Mouse (Mus musculus): ENCODE measurements around the gene Otulin. TPM values are rescaled to one million over a fixed set of nuclear protein-coding genes. Genes with fewer than 3 reads are reported as not detected.

The Otulin gene
- polyA plus RNA-seq, 1 experiment from 2014 or later = 33.5 TPM

DNA sequence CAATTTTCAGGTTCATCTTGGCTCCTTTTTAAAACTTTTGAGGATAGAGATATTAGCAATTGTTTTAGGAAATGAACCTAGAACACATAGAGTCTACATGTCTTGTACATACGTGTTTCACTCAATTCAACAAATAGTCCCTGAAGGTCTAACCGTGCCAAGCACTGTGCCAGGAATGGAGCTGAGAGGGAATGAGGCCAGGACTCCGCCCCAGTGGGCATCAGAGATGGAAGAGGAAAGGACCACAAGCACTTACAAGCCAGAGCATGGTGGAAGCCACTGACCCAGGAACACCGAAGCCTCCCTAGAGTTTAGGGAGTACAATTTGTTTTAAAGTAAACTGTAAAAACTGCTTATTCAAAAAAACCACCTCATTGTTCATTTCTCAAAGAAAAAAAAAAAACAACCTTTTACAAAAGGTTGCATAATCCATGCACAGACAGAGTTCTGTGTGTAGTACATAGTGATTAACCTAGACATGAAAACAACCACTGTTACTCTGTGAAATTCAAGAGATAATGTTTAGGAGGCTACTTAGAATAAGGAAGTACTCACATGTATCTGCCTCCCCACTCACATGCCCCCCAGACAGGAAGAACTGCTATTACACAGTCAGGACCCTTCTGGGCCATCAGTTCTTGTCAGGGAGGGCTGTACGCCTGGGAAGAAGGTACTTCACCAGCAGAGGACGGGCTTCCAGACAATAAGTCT is 9.9 kb downstream of the Otulin start:
- Histone ChIP-seq H3K36me3 (replicated peaks) (peaks cover 89% of the 10 kb centered on the region), H3K4me1 (no peaks in the 10 kb centered on the region), H3K27me3 (ENCODE audit: poor library complexity, severe bottlenecking) (no peaks in the 10 kb centered on the region), H3K9me3 (no peaks in the 10 kb centered on the region), H3K4me3 (no peak overlapping the region), H3K27ac (no peak overlapping the region)
- WGBS = 91% methylated on average over 6 of the region's 6 CpGs
- DNase-seq (ENCODE audit: extremely low spot score, low spot score) = no peak

GRCm38 (mm10) chr15:27619683-27620082 is 10.8 kb downstream of the Otulin start:
- no peak for DNase-seq (ENCODE audit: extremely low spot score, low spot score)
- WGBS = 87% methylated on average over 3 of the region's 3 CpGs
- Histone ChIP-seq H3K9me3 (no peaks in the 10 kb centered on the region), H3K4me1 (no peaks in the 10 kb centered on the region), H3K27me3 (ENCODE audit: poor library complexity, severe bottlenecking) (no peaks in the 10 kb centered on the region), H3K4me3 (no peak overlapping the region), H3K36me3 (replicated peaks) (peaks cover 89% of the 10 kb centered on the region), H3K27ac (no peak overlapping the region)

- Histone ChIP-seq H3K27ac (no peak overlapping the region), H3K4me1 (no peaks in the 10 kb centered on the region), H3K9me3 (no peaks in the 10 kb centered on the region), H3K36me3 (replicated peaks) (peaks cover 91% of the 10 kb centered on the region), H3K4me3 (no peak overlapping the region), H3K27me3 (ENCODE audit: poor library complexity, severe bottlenecking) (no peaks in the 10 kb centered on the region)
- no peak for DNase-seq (ENCODE audit: extremely low spot score, low spot score)
- 87% methylated on average over 6 of the region's 6 CpGs for WGBS
Measured at GRCm38 (mm10) chr15:27618778-27619533, 11.5 kb downstream of the Otulin start.

DNA sequence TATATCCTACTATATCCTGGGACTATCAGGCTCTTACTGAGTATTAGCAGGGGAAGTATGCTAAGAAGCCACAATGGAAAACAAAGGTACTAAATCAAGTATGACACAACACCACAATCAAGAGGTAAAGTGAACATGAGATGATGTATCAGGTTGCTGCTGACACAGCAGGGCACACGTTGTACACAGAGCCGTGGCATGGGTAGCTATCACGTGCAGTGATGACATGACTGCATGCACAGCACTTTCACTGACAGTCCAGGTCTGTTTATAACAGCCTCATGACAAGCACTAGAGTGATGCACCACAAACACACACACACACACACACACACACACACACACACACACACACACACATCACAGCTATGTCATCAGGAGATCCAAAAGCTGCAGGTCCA is 13.3 kb downstream of the Otulin start:
- Histone ChIP-seq H3K36me3 (replicated peaks) (peaks cover 75% of the 10 kb centered on the region), H3K4me3 (no peak overlapping the region), H3K27ac (no peak overlapping the region), H3K27me3 (ENCODE audit: poor library complexity, severe bottlenecking) (no peaks in the 10 kb centered on the region), H3K4me1 (no peaks in the 10 kb centered on the region), H3K9me3 (no peaks in the 10 kb centered on the region)
- WGBS = 93% methylated on average over 3 of the region's 3 CpGs
- no peak for DNase-seq (ENCODE audit: extremely low spot score, low spot score)

DNA sequence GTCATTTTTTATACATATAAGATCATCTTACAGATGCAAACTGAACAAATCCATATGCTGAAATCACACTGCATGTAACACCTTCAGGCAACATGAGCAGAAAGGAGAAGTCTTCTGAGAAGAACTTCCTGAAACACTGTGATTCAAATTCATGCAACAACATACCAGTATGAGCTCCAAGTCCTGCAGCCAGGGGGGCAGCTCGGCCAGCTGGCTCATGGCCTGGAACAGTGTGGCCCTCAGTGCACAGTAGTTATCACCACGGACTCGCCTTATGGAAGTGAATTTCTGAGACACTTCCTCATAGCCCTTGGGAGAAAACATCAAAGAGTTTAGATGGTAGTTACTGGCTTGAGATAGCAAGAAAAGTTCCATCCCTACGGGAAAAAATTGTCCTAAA is 14.3 kb downstream of the Otulin start:
- no peak for DNase-seq (ENCODE audit: extremely low spot score, low spot score)
- H3K36me3 ChIP-seq (replicated peaks) = peaks cover 78% of the 10 kb centered on the region
- H3K27me3 ChIP-seq (ENCODE audit: poor library complexity, severe bottlenecking) = no peaks in the 10 kb centered on the region
- WGBS = 86% methylated on average over 4 of the region's 4 CpGs
- no peaks in the 10 kb centered on the region for H3K4me1 ChIP-seq
- H3K9me3 ChIP-seq = no peaks in the 10 kb centered on the region
- H3K27ac ChIP-seq = no peak overlapping the region
- no peak overlapping the region for H3K4me3 ChIP-seq

DNA sequence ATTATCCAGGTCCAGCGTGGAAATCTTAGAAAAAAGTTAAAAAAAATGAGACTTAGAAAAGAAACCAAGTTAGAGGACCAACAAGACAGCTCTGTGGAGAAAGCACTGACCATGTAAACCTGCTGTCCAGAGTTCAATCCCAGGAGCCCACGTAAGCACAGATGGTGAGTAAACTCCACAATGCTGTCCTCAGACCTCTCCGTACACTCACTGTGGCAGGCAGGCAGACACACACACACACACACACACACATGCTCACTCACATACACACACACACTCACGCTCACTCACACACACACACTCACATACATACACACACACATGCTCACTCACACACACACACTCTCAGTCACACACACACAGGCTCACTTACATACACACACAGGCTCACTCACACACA is 17.2 kb downstream of the Otulin start:
- no peaks in the 10 kb centered on the region for H3K4me1 ChIP-seq
- no peaks in the 10 kb centered on the region for H3K27me3 ChIP-seq (ENCODE audit: poor library complexity, severe bottlenecking)
- no peaks in the 10 kb centered on the region for H3K9me3 ChIP-seq
- WGBS = 92% methylated on average over 4 of the region's 4 CpGs
- no peak overlapping the region for H3K4me3 ChIP-seq
- H3K36me3 ChIP-seq (replicated peaks) = peaks cover 76% of the 10 kb centered on the region
- DNase-seq (ENCODE audit: extremely low spot score, low spot score) = no peak
- no peak overlapping the region for H3K27ac ChIP-seq

- WGBS = 66% methylated on average over 6 of the region's 6 CpGs
- H3K36me3 ChIP-seq (replicated peaks) = peaks cover 76% of the 10 kb centered on the region
Measured at GRCm38 (mm10) chr15:27612533-27613221, 17.8 kb downstream of the Otulin start.

DNA sequence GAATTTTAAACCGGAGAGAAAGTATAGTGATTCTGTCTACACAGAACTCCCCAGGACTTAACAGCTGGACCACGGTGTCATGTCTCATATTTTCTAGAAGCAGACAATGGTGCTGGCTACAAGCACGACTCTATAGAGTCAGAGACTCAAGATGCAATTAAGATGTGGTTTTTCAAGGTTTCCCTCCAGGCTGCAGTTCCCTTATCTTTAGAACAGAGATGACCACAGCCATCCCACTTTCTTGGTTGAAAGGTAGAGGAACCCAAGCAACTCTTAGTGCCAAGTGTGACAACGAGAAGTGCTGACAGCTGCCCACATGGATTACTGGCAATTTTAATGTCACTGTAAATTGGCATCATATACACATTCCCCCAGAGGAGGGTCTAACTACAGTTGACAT is 20.9 kb downstream of the Otulin start:
- Histone ChIP-seq H3K4me3 (no peak overlapping the region), H3K27ac (no peak overlapping the region), H3K27me3 (ENCODE audit: poor library complexity, severe bottlenecking) (no peaks in the 10 kb centered on the region), H3K9me3 (no peaks in the 10 kb centered on the region), H3K36me3 (replicated peaks) (peaks cover 77% of the 10 kb centered on the region), H3K4me1 (no peaks in the 10 kb centered on the region)
- no peak for DNase-seq (ENCODE audit: extremely low spot score, low spot score)
- 92% methylated on average over 4 of the region's 4 CpGs for WGBS

More at GRCm38 (mm10) chr15:27612533-27613221, 17.8 kb downstream of the Otulin start:
- no peaks in the 10 kb centered on the region for H3K27me3 ChIP-seq (ENCODE audit: poor library complexity, severe bottlenecking)
- no peak overlapping the region for H3K27ac ChIP-seq
- H3K9me3 ChIP-seq = no peaks in the 10 kb centered on the region
- DNase-seq (ENCODE audit: extremely low spot score, low spot score) = peak; percentile 53
- no peaks in the 10 kb centered on the region for H3K4me1 ChIP-seq
- H3K4me3 ChIP-seq = no peak overlapping the region

- Histone ChIP-seq H3K4me1 (no peaks in the 10 kb centered on the region), H3K36me3 (replicated peaks) (peaks cover 84% of the 10 kb centered on the region), H3K9me3 (no peaks in the 10 kb centered on the region), H3K4me3 (no peak overlapping the region), H3K27me3 (ENCODE audit: poor library complexity, severe bottlenecking) (no peaks in the 10 kb centered on the region), H3K27ac (no peak overlapping the region)
- no peak for DNase-seq (ENCODE audit: extremely low spot score, low spot score)
- WGBS = 86% methylated on average over 3 of the region's 3 CpGs
Measured at GRCm38 (mm10) chr15:27605252-27605651, 25.2 kb downstream of the Otulin start.

GRCm38 (mm10) chr15:27604558-27604957 is 25.9 kb downstream of the Otulin start:
- 94% methylated on average over 3 of the region's 3 CpGs for WGBS
- H3K27ac ChIP-seq = no peak overlapping the region
- H3K27me3 ChIP-seq (ENCODE audit: poor library complexity, severe bottlenecking) = no peaks in the 10 kb centered on the region
- H3K4me3 ChIP-seq = no peak overlapping the region
- H3K9me3 ChIP-seq = no peaks in the 10 kb centered on the region
- no peak for DNase-seq (ENCODE audit: extremely low spot score, low spot score)
- peaks cover 87% of the 10 kb centered on the region for H3K36me3 ChIP-seq (replicated peaks)
- no peaks in the 10 kb centered on the region for H3K4me1 ChIP-seq

GRCm38 (mm10) chr15:27600524-27600923 is 30.0 kb downstream of the Otulin start:
- Histone ChIP-seq H3K4me1 (peaks cover 19% of the 10 kb centered on the region), H3K4me3 (no peak overlapping the region), H3K27ac (no peak overlapping the region), H3K36me3 (replicated peaks) (peaks cover 77% of the 10 kb centered on the region), H3K27me3 (ENCODE audit: poor library complexity, severe bottlenecking) (no peaks in the 10 kb centered on the region), H3K9me3 (no peaks in the 10 kb centered on the region)
- DNase-seq (ENCODE audit: extremely low spot score, low spot score) = no peak
- 97% methylated on average over 5 of the region's 5 CpGs for WGBS

DNA sequence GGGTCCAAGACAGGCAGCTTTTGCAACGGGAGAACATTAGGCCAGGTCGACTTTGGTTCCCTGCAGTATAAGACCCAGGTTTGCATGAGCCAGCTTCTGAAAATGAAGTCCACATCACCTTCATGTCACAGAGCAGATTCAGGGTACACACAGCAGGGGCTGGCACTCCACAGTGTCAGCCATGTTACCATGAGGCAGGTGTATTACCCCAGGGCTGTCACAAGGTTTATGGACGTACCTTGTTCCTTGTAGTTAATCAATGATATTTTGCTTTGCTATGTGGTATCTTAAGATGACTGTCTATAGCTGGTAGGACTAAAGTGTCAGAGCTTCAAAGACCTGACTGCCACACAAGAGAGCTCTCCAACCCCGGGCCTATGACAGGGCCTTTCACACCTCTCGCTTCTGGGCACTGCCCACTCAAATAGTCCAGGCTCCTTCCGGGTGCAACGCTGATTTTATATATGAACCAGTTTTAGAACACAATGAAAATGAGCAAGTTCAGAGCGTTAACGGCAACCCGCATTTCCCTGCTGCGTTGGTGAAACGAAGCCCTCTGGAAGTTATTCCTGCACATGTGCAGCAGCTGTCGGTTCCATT is 31.6 kb downstream of the Otulin start:
- no peak overlapping the region for H3K27ac ChIP-seq
- H3K36me3 ChIP-seq (replicated peaks) = peaks cover 72% of the 10 kb centered on the region
- H3K4me3 ChIP-seq = no peak overlapping the region
- WGBS = 94% methylated on average over 13 of the region's 13 CpGs
- H3K27me3 ChIP-seq (ENCODE audit: poor library complexity, severe bottlenecking) = no peaks in the 10 kb centered on the region
- no peak for DNase-seq (ENCODE audit: extremely low spot score, low spot score)
- peaks cover 30% of the 10 kb centered on the region for H3K4me1 ChIP-seq
- H3K9me3 ChIP-seq = no peaks in the 10 kb centered on the region
